Mouse (Mus musculus): Measurements from ENCODE around the gene Heg1.

DNA sequence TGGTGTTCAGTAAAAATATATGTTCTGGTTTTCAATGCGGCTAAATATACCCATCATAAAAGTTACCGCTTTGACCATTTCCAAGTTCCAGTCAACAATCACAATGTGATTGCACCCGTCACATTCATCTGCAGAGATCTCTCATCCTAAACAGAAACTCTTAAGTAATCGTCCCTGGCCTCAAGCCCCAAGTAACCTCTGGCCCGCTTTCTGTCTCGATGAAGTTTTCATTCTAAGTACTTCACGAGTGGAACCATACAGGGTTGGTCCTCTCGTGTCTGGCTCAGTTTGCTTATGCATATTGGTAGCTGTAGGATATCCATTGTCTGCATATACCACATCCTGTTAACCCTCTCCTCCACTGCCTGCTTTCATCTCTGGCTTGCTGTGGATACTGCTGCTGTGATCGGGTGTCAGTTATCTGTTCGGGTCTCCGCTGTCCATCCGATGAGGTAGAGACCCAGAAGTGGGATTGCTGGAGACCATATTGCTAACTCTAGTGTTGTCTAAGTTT, 14.2 kb downstream of the Heg1 start:
- no peak for TF ChIP-seq CTCF (IDR thresholded peaks at IDR 0.05; ENCODE audit: low read depth)
- no peak for TF ChIP-seq EP300 (IDR thresholded peaks at IDR 0.05; ENCODE audit: low read depth)

Data from liver, postnatal 0 days (tissue).